ENCODE assay signal across 17 mouse cellular contexts in genomic region chr17:5197083-5197482, GRCm38 (mm10).
DNase-seq lines count a peak whose midpoint lies in the region; ATAC-seq lines count a peak whose summit lies in the region.
"Had no signal": no experiment of that assay in that cellular context is flagged by ENCODE, and none has a peak within 500 bp of the region (broad histone marks: within the 10 kb centered on the region; RNA-seq: fewer than 3 reads in every experiment).

No protein-coding gene starts in this region.

- no peak overlapping the region for H3K9ac ChIP-seq in liver, embryonic 12.5 days
- no peak overlapping the region for H3K9ac ChIP-seq in stomach, embryonic 16.5 days (ENCODE audit: low read length)
- H3K9ac ChIP-seq: forebrain, embryonic 13.5 days; forebrain, postnatal 0 days; heart, embryonic 13.5 days; hindbrain, embryonic 15.5 days had no signal

- peak overlapping the region; percentile 45; the same call in 1 of the 2 replicates for H3K27ac ChIP-seq in liver, embryonic 12.5 days
- peak overlapping the region; percentile 95 for H3K27ac ChIP-seq in stomach, embryonic 16.5 days (ENCODE audit: low read length)
- H3K27ac ChIP-seq: embryonic facial prominence, embryonic 10.5 days; forebrain, embryonic 13.5 days; heart, embryonic 13.5 days; hindbrain, embryonic 15.5 days had no signal

- no peak for DNase-seq in liver
- DNase-seq in 416B (ENCODE audit: low read depth), result peak; percentile 79
- peak; percentile 49 for DNase-seq in NIH3T3 (ENCODE audit: low read depth)
- DNase-seq in adrenal gland, postnatal 36 days, result no peak
- DNase-seq in retina, embryonic 14.5 days (ENCODE audit: low spot score), result no peak
- DNase-seq: adrenal gland, postnatal 10 days; cerebellum, adult 2 months; cerebellum, postnatal 10 days; forebrain, postnatal 0 days; gastrocnemius, postnatal 14 days; heart, postnatal 36 days had no signal

- H3K4me3 ChIP-seq in liver, embryonic 12.5 days, result no peak overlapping the region
- no peak overlapping the region for H3K4me3 ChIP-seq in stomach, embryonic 16.5 days (replicated peaks; ENCODE audit: low read length)
- H3K4me3 ChIP-seq: embryonic facial prominence, embryonic 10.5 days; forebrain, embryonic 13.5 days; heart, embryonic 13.5 days; hindbrain, embryonic 15.5 days had no signal

- peaks cover 68% of the 10 kb centered on the region for H3K4me1 ChIP-seq in liver, embryonic 12.5 days
- H3K4me1 ChIP-seq in stomach, embryonic 16.5 days (ENCODE audit: control insufficient read depth, insufficient read depth, low read length), result peaks cover 27% of the 10 kb centered on the region

- H3K4me2 ChIP-seq in liver, embryonic 12.5 days, result no peak overlapping the region
- H3K4me2 ChIP-seq in stomach, embryonic 16.5 days (ENCODE audit: low read depth, low read length), result no peak overlapping the region
- H3K4me2 ChIP-seq: forebrain, embryonic 13.5 days; heart, embryonic 13.5 days; hindbrain, embryonic 15.5 days had no signal

- no peak for ATAC-seq in liver, embryonic 12.5 days
- ATAC-seq in stomach, embryonic 16.5 days (ENCODE audit: insufficient read depth, low FRiP score), result no peak
- ATAC-seq: forebrain, embryonic 13.5 days; forebrain, postnatal 0 days had no signal

- H3K36me3 ChIP-seq in liver, embryonic 12.5 days, result no peaks in the 10 kb centered on the region
- H3K36me3 ChIP-seq in stomach, embryonic 16.5 days (ENCODE audit: control insufficient read depth, insufficient read depth, low read length), result no peaks in the 10 kb centered on the region
- H3K36me3 ChIP-seq: embryonic facial prominence, embryonic 10.5 days; hindbrain, embryonic 15.5 days had no signal

- WGBS in liver, embryonic 12.5 days (ENCODE audit: insufficient replicate concordance), result 76% methylated on average over 2 of the region's 2 CpGs
- 82% methylated on average over 2 of the region's 2 CpGs for WGBS in stomach, embryonic 16.5 days

- no peaks in the 10 kb centered on the region for H3K9me3 ChIP-seq in liver, embryonic 12.5 days (replicated peaks)
- no peaks in the 10 kb centered on the region for H3K9me3 ChIP-seq in stomach, embryonic 16.5 days (replicated peaks; ENCODE audit: control insufficient read depth, low read length)
- H3K9me3 ChIP-seq: embryonic facial prominence, embryonic 10.5 days; forebrain, embryonic 13.5 days; heart, embryonic 13.5 days; hindbrain, embryonic 15.5 days had no signal

- H3K27me3 ChIP-seq in liver, embryonic 12.5 days (replicated peaks), result no peaks in the 10 kb centered on the region
- no peaks in the 10 kb centered on the region for H3K27me3 ChIP-seq in stomach, embryonic 16.5 days (ENCODE audit: control insufficient read depth, insufficient read depth, low read length)
- H3K27me3 ChIP-seq: forebrain, embryonic 13.5 days; heart, embryonic 13.5 days; hindbrain, embryonic 15.5 days had no signal

Comparison
In these comparisons a context has a peak if more than half of its experiments do, and no peak if none do; other contexts are left out.
1. DNase-seq: peak in 416B (single experiment) and NIH3T3 (single experiment); none in liver (single experiment), adrenal gland, postnatal 36 days (0 of 2) and retina, embryonic 14.5 days (single experiment).